Mouse (Mus musculus) hematopoietic stem cell, adult 5-6 weeks (primary cell): Measurements from ENCODE around the gene Aldh1a3. TPM values are rescaled to one million over a fixed set of nuclear protein-coding genes. Genes with fewer than 3 reads are reported as not detected.

Experiments used
- ATAC-seq, 2 experiments: fragments of 125-278 bp in 1 of 2; replicated peaks in 1 of 2; 2 replicates each; pipeline ENCODE4 v1.8.0; 2016 to 2017; ENCODE audit warnings: inconsistent platforms in 2 of 2, mild to moderate bottlenecking in 2 of 2, moderate number of reproducible peaks in 2 of 2, low read depth in 1 of 2, moderate TSS enrichment in 1 of 2; ENCODE audit not compliant: low FRiP score in 2 of 2, poor library complexity in 2 of 2, severe bottlenecking in 2 of 2, insufficient read depth in 1 of 2, low TSS enrichment in 1 of 2
- total RNA-seq: library from RNA; stranded (forward); fragments of 172-1452, 232-1000 nt; gene quantifications from 2 replicates; pipeline ENCODE4 v1.2.3, GENCODE M21; 2017

Gene Aldh1a3
- total RNA-seq = not detected in 2 replicates

GRCm38 (mm10) chr7:66427437-66428161, at the start of gene Aldh1a3:
Aldh1a3 (minus strand) TSS chr7:66427517.
- ATAC-seq = peak; percentile 43 to 52

- no peak for ATAC-seq
Observed at GRCm38 (mm10) chr7:66476289-66476688, 49.0 kb upstream of the Aldh1a3 start.

- ATAC-seq = no peak
Observed at GRCm38 (mm10) chr7:66471641-66472216, 44.4 kb upstream of the Aldh1a3 start.

- no peak for ATAC-seq
Observed at GRCm38 (mm10) chr7:66466641-66467040, 39.3 kb upstream of the Aldh1a3 start.

GRCm38 (mm10) chr7:66465241-66465640, 37.9 kb upstream of the Aldh1a3 start:
- no peak for ATAC-seq

- no peak for ATAC-seq
Observed at GRCm38 (mm10) chr7:66463081-66463480, 35.8 kb upstream of the Aldh1a3 start.

- ATAC-seq = no peak
Observed at GRCm38 (mm10) chr7:66451622-66452295, 24.4 kb upstream of the Aldh1a3 start.

GRCm38 (mm10) chr7:66449971-66450752, 22.8 kb upstream of the Aldh1a3 start:
- ATAC-seq = peak; percentile 71 to 79

GRCm38 (mm10) chr7:66448786-66449540, 21.6 kb upstream of the Aldh1a3 start:
- ATAC-seq = no peak

GRCm38 (mm10) chr7:66448304-66448703, 21.0 kb upstream of the Aldh1a3 start:
- ATAC-seq = no peak

GRCm38 (mm10) chr7:66446860-66447259, 19.5 kb upstream of the Aldh1a3 start:
- no peak for ATAC-seq

GRCm38 (mm10) chr7:66445117-66445905, 18.0 kb upstream of the Aldh1a3 start:
- ATAC-seq = no peak

- ATAC-seq = no peak
Observed at GRCm38 (mm10) chr7:66444706-66445105, 17.4 kb upstream of the Aldh1a3 start.

- ATAC-seq = no peak
Observed at GRCm38 (mm10) chr7:66442501-66443369, 15.4 kb upstream of the Aldh1a3 start.

- peak; percentile 66 to 86 for ATAC-seq
Observed at GRCm38 (mm10) chr7:66438787-66439669, 11.7 kb upstream of the Aldh1a3 start.
